Mouse (Mus musculus) MEL (cell line): ENCODE measurements at regions not wholly inside any gene's neighbourhood (a gene's known extent, or its start where the extent isn't known, plus 50 kb on each side); places are given as distances from the start of the nearest gene placed in this dataset.

Experiments
- DNase-seq: peaks from one replicate; pipeline ENCODE4 v3.0.0; 2011; ENCODE audit warnings: low read depth, low spot score
- H3K27ac ChIP-seq: 2 replicates; pipeline ENCODE4 v1.5.1; 2012; ENCODE audit warnings: low read depth, mild to moderate bottlenecking, control low read depth, low read length, moderate library complexity; ENCODE audit not compliant: control insufficient read depth
- H3K27me3 ChIP-seq, 2 experiments: fragments of 150-350 bp in 1 of 2; sonication (generic) in 1 of 2; 2 replicates each; pipeline ENCODE4 v1.6.1; 2012; ENCODE audit warnings: low read length in 2 of 2, mild to moderate bottlenecking in 2 of 2, improper control_type of control experiment in 1 of 2, moderate library complexity in 1 of 2; ENCODE audit not compliant: insufficient read depth in 2 of 2, control insufficient read depth in 1 of 2
- H3K36me3 ChIP-seq, 2 experiments: 2 replicates each; pipeline ENCODE4 v1.6.1; 2012 to 2014; ENCODE audit warnings: low read length in 2 of 2, improper control_type of control experiment in 1 of 2, inconsistent platforms in 1 of 2, mild to moderate bottlenecking in 1 of 2; ENCODE audit not compliant: insufficient read depth in 2 of 2, control insufficient read depth in 1 of 2
- H3K4me1 ChIP-seq, 2 experiments: fragments of 150-350 bp in 1 of 2; sonication (generic) in 1 of 2; 2 replicates each; pipeline ENCODE4 v1.6.1; 2012; ENCODE audit warnings: low read length in 2 of 2, improper control_type of control experiment in 1 of 2, mild to moderate bottlenecking in 1 of 2; ENCODE audit not compliant: insufficient read depth in 2 of 2, control insufficient read depth in 1 of 2
- H3K4me3 ChIP-seq, 2 experiments: fragments of 150-350 bp in 1 of 2; sonication (generic) in 1 of 2; 2 replicates each; pipeline ENCODE4 v1.5.1; 2012; ENCODE audit warnings: low read depth in 2 of 2, low read length in 2 of 2, mild to moderate bottlenecking in 2 of 2, moderate library complexity in 2 of 2, control low read depth in 1 of 2, improper control_type of control experiment in 1 of 2; ENCODE audit not compliant: control insufficient read depth in 1 of 2, insufficient read depth in 1 of 2
- H3K79me2 ChIP-seq: 2 replicates; pipeline ENCODE4 v1.6.1; 2012; ENCODE audit warnings: mild to moderate bottlenecking, low read length, moderate library complexity; ENCODE audit not compliant: control insufficient read depth, poor library complexity, insufficient read depth
- H3K9ac ChIP-seq: 2 replicates; pipeline ENCODE4 v1.6.1; 2012; ENCODE audit warnings: low read depth, mild to moderate bottlenecking, control low read depth, low read length, moderate library complexity; ENCODE audit not compliant: control insufficient read depth, poor library complexity, severe bottlenecking
- H3K9me3 ChIP-seq: fragments of 150-350 bp; sonication (generic); replicated peaks from 2 replicates; pipeline ENCODE4 v1.6.1; 2012; ENCODE audit warnings: mild to moderate bottlenecking, low read length, improper control_type of control experiment, moderate library complexity; ENCODE audit not compliant: insufficient read depth
- BHLHE40 ChIP-seq: IDR thresholded peaks from 2 replicates; pipeline ENCODE4 v1.6.1; 2012; ENCODE audit warnings: low read depth, mild to moderate bottlenecking, inconsistent platforms, low read length, improper control_type of control experiment, borderline replicate concordance
- CHD1 ChIP-seq: IDR thresholded peaks from 2 replicates; pipeline ENCODE4 v1.6.1; 2012; ENCODE audit warnings: low read depth, mild to moderate bottlenecking, inconsistent platforms, low read length, improper control_type of control experiment
- CTCF ChIP-seq, 3 experiments: IDR thresholded peaks in 2 of 3; conservative IDR thresholded peaks in 1 of 3; 2 replicates each; pipeline ENCODE4 v1.5.1; 2011 to 2012; ENCODE audit warnings: low read length in 3 of 3, low read depth in 2 of 3, mild to moderate bottlenecking in 2 of 3, improper control_type of control experiment in 1 of 3, inconsistent platforms in 1 of 3, mixed read lengths in 1 of 3, moderate library complexity in 1 of 3; ENCODE audit not compliant: control insufficient read depth in 1 of 3, insufficient read depth in 1 of 3, poor library complexity in 1 of 3, severe bottlenecking in 1 of 3
- E2F4 ChIP-seq: IDR thresholded peaks from 2 replicates; pipeline ENCODE4 v1.6.1; 2011; ENCODE audit warnings: low read depth, low read length, improper control_type of control experiment, borderline replicate concordance
- ETS1 ChIP-seq: IDR thresholded peaks from 2 replicates; pipeline ENCODE4 v1.6.1; 2012; ENCODE audit warnings: low read depth, mild to moderate bottlenecking, inconsistent platforms, low read length, improper control_type of control experiment, moderate library complexity
- GABPA ChIP-seq: IDR thresholded peaks from 2 replicates; pipeline ENCODE4 v1.6.1; 2012; ENCODE audit warnings: low read depth, mild to moderate bottlenecking, inconsistent platforms, low read length, improper control_type of control experiment, moderate library complexity
- GATA1 ChIP-seq: IDR thresholded peaks from 2 replicates; pipeline ENCODE4 v1.6.1; 2011; ENCODE audit warnings: low read depth, low read length, improper control_type of control experiment
- JUND ChIP-seq: IDR thresholded peaks from 2 replicates; pipeline ENCODE4 v1.6.1; 2011; ENCODE audit warnings: low read depth, mild to moderate bottlenecking, improper control_type of control experiment, low read length
- KAT2A ChIP-seq: conservative IDR thresholded peaks from 2 replicates; pipeline ENCODE4 v1.6.1; 2012; ENCODE audit warnings: low read depth, low read length, improper control_type of control experiment, inconsistent platforms
- MAFK ChIP-seq: IDR thresholded peaks from 2 replicates; pipeline ENCODE4 v1.6.1; 2011; ENCODE audit warnings: low read depth, mild to moderate bottlenecking, low read length, improper control_type of control experiment, borderline replicate concordance
- MAX ChIP-seq: IDR thresholded peaks from 2 replicates; pipeline ENCODE4 v1.6.1; 2011; ENCODE audit warnings: low read length, improper control_type of control experiment
- MAZ ChIP-seq: IDR thresholded peaks from 2 replicates; pipeline ENCODE4 v1.6.1; 2012; ENCODE audit warnings: low read depth, mild to moderate bottlenecking, inconsistent platforms, low read length, improper control_type of control experiment
- MXI1 ChIP-seq: IDR thresholded peaks from 2 replicates; pipeline ENCODE4 v1.6.1; 2011; ENCODE audit warnings: mild to moderate bottlenecking, low read depth, low read length, improper control_type of control experiment
- MYB ChIP-seq: IDR thresholded peaks from 2 replicates; pipeline ENCODE4 v1.6.1; 2011; ENCODE audit warnings: mild to moderate bottlenecking, low read depth, low read length, improper control_type of control experiment
- NRF1 ChIP-seq: IDR thresholded peaks from 2 replicates; pipeline ENCODE4 v1.6.1; 2014; ENCODE audit warnings: low read depth, mild to moderate bottlenecking, inconsistent platforms, low read length, improper control_type of control experiment, moderate library complexity; ENCODE audit not compliant: poor library complexity, insufficient read depth, severe bottlenecking
- RAD21 ChIP-seq: IDR thresholded peaks from 2 replicates; pipeline ENCODE4 v1.6.1; 2011; ENCODE audit warnings: mild to moderate bottlenecking, low read depth, low read length, improper control_type of control experiment
- RCOR1 ChIP-seq: IDR thresholded peaks from 2 replicates; pipeline ENCODE4 v1.6.1; 2012; ENCODE audit warnings: low read depth, mild to moderate bottlenecking, inconsistent platforms, low read length, improper control_type of control experiment
- SIN3A ChIP-seq: IDR thresholded peaks from 2 replicates; pipeline ENCODE4 v1.6.1; 2012; ENCODE audit warnings: low read length, improper control_type of control experiment, inconsistent platforms
- SMC3 ChIP-seq: IDR thresholded peaks from 2 replicates; pipeline ENCODE4 v1.6.1; 2011; ENCODE audit warnings: low read depth, low read length, improper control_type of control experiment
- UBTF ChIP-seq: IDR thresholded peaks from 2 replicates; pipeline ENCODE4 v1.6.1; 2012; ENCODE audit warnings: low read depth, mild to moderate bottlenecking, inconsistent platforms, low read length, improper control_type of control experiment, moderate library complexity, borderline replicate concordance; ENCODE audit not compliant: insufficient read depth
- USF1 ChIP-seq: IDR thresholded peaks from 2 replicates; pipeline ENCODE4 v1.6.1; 2014; ENCODE audit warnings: low read depth, mild to moderate bottlenecking, inconsistent platforms, low read length, improper control_type of control experiment, moderate library complexity
- USF2 ChIP-seq, 2 experiments: IDR thresholded peaks; 2 replicates each; pipeline ENCODE4 v1.6.1; 2011 to 2012; ENCODE audit warnings: improper control_type of control experiment in 2 of 2, low read length in 2 of 2, borderline replicate concordance in 1 of 2, inconsistent platforms in 1 of 2, low read depth in 1 of 2, mild to moderate bottlenecking in 1 of 2; ENCODE audit not compliant: insufficient read depth in 1 of 2
- ZKSCAN1 ChIP-seq: IDR thresholded peaks from 2 replicates; pipeline ENCODE4 v1.6.1; 2012; ENCODE audit warnings: low read depth, mild to moderate bottlenecking, inconsistent platforms, low read length, improper control_type of control experiment, moderate library complexity
- ZNF384 ChIP-seq: IDR thresholded peaks from 2 replicates; pipeline ENCODE4 v1.6.1; 2012; ENCODE audit warnings: low read depth, mild to moderate bottlenecking, inconsistent platforms, low read length, improper control_type of control experiment

DNA sequence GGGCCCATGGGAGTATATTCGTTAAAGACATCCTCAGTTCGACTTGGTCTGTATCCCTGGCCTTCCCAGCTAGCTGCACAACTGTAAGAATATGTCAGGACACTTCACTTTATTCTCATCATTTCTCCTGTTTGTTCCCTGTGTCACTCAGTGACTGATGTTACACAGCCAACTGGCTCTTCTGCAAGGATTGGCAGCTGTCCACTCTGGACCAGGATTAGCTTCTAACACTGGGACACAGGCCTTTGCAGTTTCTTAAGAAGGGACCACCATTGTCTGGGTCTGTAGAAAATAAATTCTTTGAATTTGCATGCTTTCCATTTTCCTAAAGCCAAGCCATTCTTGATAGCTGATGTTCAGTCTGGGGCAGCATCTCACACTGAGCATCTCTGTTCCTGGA, 622.1 kb upstream of the Camk1g start:
- Histone ChIP-seq H3K27ac (no peak overlapping the region), H3K36me3 (no peaks in the 10 kb centered on the region), H3K4me1 (no peaks in the 10 kb centered on the region), H3K4me3 (no peak overlapping the region), H3K79me2 (no peaks in the 10 kb centered on the region), H3K9me3 (no peaks in the 10 kb centered on the region), H3K9ac (no peak overlapping the region), H3K27me3 (no peaks in the 10 kb centered on the region)
- DNase-seq: no peak
- TF ChIP-seq JUND (no peak), KAT2A (no peak), CHD1 (no peak), ZNF384 (no peak), SMC3 (no peak), ZKSCAN1 (no peak), BHLHE40 (no peak), MAX (no peak), GATA1 (no peak), MYB (no peak), SIN3A (no peak), ETS1 (no peak), RCOR1 (no peak), E2F4 (no peak), USF1 (no peak)

DNA sequence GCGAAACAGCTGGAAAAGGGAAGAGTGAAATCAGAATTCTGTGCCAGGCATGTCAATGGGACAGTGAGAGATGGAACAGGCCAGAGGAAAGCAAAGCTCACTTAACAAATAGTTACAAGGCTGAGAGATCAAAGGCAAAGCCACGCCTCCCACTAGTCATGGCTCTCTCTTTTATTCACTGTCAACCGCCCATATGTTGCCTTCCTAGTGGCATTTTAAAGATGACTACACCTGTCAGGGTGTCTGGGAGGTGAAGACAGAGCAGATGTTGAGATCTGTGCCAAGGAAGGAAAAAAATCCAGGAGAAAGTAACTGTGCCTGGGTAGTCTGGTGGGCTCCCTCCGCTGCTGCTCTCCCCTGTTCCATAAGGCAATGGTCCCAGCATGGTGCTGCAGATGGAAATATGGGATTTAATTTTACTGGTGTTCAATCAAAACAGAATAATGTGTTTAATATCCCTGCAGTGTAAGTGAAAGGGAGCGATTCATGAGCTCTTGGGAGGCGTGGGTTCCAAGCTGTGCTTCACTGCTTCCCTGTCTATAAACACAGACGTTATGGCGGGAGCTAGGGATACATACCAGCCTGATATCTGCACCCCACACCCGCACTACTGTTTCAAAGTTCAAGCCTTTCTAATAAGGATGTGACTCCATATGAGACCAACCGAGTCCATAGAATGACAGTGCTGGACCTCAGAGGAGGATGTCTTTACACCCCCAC, 620.0 kb upstream of the Camk1g start:
- Histone ChIP-seq H3K4me3 (no peak overlapping the region), H3K27me3 (no peaks in the 10 kb centered on the region), H3K9ac (no peak overlapping the region), H3K4me1 (no peaks in the 10 kb centered on the region), H3K9me3 (no peaks in the 10 kb centered on the region), H3K27ac (no peak overlapping the region), H3K79me2 (no peaks in the 10 kb centered on the region), H3K36me3 (no peaks in the 10 kb centered on the region)
- TF ChIP-seq UBTF: no peak
- TF ChIP-seq MAX: no peak
- TF ChIP-seq MAFK: no peak
- no peak for TF ChIP-seq NRF1
- TF ChIP-seq MYB: no peak
- TF ChIP-seq ETS1: no peak
- no peak for TF ChIP-seq RAD21
- TF ChIP-seq E2F4: no peak
- no peak for TF ChIP-seq ZNF384
- TF ChIP-seq MAZ: no peak
- no peak for TF ChIP-seq CTCF (IDR thresholded peaks at IDR 0.05 in 2 of 3, conservative IDR thresholded peaks at IDR 0.05 in 1 of 3; ENCODE audit: control insufficient read depth in 1 of 3, insufficient read depth in 1 of 3, low read depth in 2 of 3, low read length in 3 of 3, poor library complexity in 1 of 3, severe bottlenecking in 1 of 3)
- TF ChIP-seq KAT2A: no peak
- TF ChIP-seq MXI1: no peak
- no peak for TF ChIP-seq USF2 (IDR thresholded peaks at IDR 0.05; ENCODE audit: borderline replicate concordance in 1 of 2, insufficient read depth in 1 of 2, low read depth in 1 of 2, low read length in 2 of 2)
- TF ChIP-seq GABPA: no peak
- TF ChIP-seq RCOR1: no peak
- no peak for TF ChIP-seq JUND
- no peak for DNase-seq
